ENCODE assay signal across 8 mouse cellular contexts in genomic region chr17:53566161-53566918, GRCm38 (mm10). TPM values are rescaled to one million over a fixed set of nuclear protein-coding genes. Genes with fewer than 3 reads are reported as not detected.
DNase-seq lines count a peak whose midpoint lies in the region; ATAC-seq and TF ChIP-seq lines count a peak whose summit lies in the region.

TSS of gene Kat2b (plus strand) at chr17:53566861.

- H3K27ac ChIP-seq in cortical plate, adult 2 months (ENCODE audit: insufficient read depth, low read length): peak within 1 kb of the TSS; percentile 90
- peak within 1 kb of the TSS; percentile 90 for H3K27ac ChIP-seq in intestine, embryonic 14.5 days (ENCODE audit: low read depth)
- H3K27ac ChIP-seq in limb, embryonic 12.5 days: peak within 1 kb of the TSS; percentile 87
- H3K27ac ChIP-seq in midbrain, embryonic 12.5 days (replicated peaks): peak within 1 kb of the TSS; percentile 98

- no peak for TF ChIP-seq CTCF in cortical plate, adult 2 months (IDR thresholded peaks at IDR 0.05; ENCODE audit: extremely low read depth, insufficient read depth, low read length)

- peak; percentile 35 for DNase-seq in 3134 (ENCODE audit: extremely low read depth, insufficient read length, low spot score)
- DNase-seq in R1 (ENCODE audit: low read depth, low spot score): peak; percentile 51
- no peak for DNase-seq in gonadal fat pad, adult 2 months (ENCODE audit: low read depth)
- peak; percentile 67 for DNase-seq in intestine, embryonic 14.5 days (ENCODE audit: low spot score)
- peak; percentile 22 for DNase-seq in thymus, postnatal 14 days

- H3K36me3 ChIP-seq in intestine, embryonic 14.5 days (ENCODE audit: control insufficient read depth, insufficient read depth, low read length): no peaks in the 10 kb centered on the region
- no peaks in the 10 kb centered on the region for H3K36me3 ChIP-seq in limb, embryonic 12.5 days
- no peaks in the 10 kb centered on the region for H3K36me3 ChIP-seq in midbrain, embryonic 12.5 days

- peak within 1 kb of the TSS; percentile 84 for H3K4me3 ChIP-seq in cortical plate, adult 2 months (ENCODE audit: insufficient read depth, low read length)
- peak within 1 kb of the TSS; percentile 85 for H3K4me3 ChIP-seq in intestine, embryonic 14.5 days (ENCODE audit: low read depth, low read length)
- H3K4me3 ChIP-seq in limb, embryonic 12.5 days (replicated peaks): peak within 1 kb of the TSS; percentile 88
- H3K4me3 ChIP-seq in midbrain, embryonic 12.5 days: peak within 1 kb of the TSS; percentile 91

- H3K27me3 ChIP-seq in intestine, embryonic 14.5 days (replicated peaks; ENCODE audit: control insufficient read depth, insufficient read depth, low read length): no peaks in the 10 kb centered on the region
- H3K27me3 ChIP-seq in limb, embryonic 12.5 days: no peaks in the 10 kb centered on the region
- H3K27me3 ChIP-seq in midbrain, embryonic 12.5 days: no peaks in the 10 kb centered on the region

- H3K4me1 ChIP-seq in cortical plate, adult 2 months (ENCODE audit: control insufficient read depth, insufficient read depth, low read length): no peaks in the 10 kb centered on the region; the same call in 1 of the 2 replicates
- peaks cover 29% of the 10 kb centered on the region for H3K4me1 ChIP-seq in intestine, embryonic 14.5 days (replicated peaks; ENCODE audit: control insufficient read depth, insufficient read depth, low read length)
- peaks cover 21% of the 10 kb centered on the region for H3K4me1 ChIP-seq in limb, embryonic 12.5 days (replicated peaks)
- peaks cover 31% of the 10 kb centered on the region for H3K4me1 ChIP-seq in midbrain, embryonic 12.5 days

- no peak for ATAC-seq in intestine, embryonic 14.5 days (replicated peaks; ENCODE audit: low FRiP score, low TSS enrichment, low read depth)
- ATAC-seq in limb, embryonic 12.5 days (ENCODE audit: insufficient number of reproducible peaks, insufficient read depth, low FRiP score, low TSS enrichment, low read depth): no peak
- no peak for ATAC-seq in midbrain, embryonic 12.5 days (ENCODE audit: low FRiP score, low read depth)

- TF ChIP-seq POLR2A in cortical plate, adult 2 months (IDR thresholded peaks at IDR 0.05; ENCODE audit: extremely low read depth, insufficient read depth, low read length): no peak

- 5% methylated on average over 20 of the region's 20 CpGs for WGBS in intestine, embryonic 14.5 days
- WGBS in limb, embryonic 12.5 days: 3% methylated on average over 20 of the region's 20 CpGs
- WGBS in midbrain, embryonic 12.5 days: 2% methylated on average over 19 of the region's 20 CpGs

- H3K4me2 ChIP-seq in intestine, embryonic 14.5 days (ENCODE audit: low read length): peak within 1 kb of the TSS; percentile 95
- peak within 1 kb of the TSS; percentile 98 for H3K4me2 ChIP-seq in limb, embryonic 12.5 days
- peak within 1 kb of the TSS; percentile 86 for H3K4me2 ChIP-seq in midbrain, embryonic 12.5 days (replicated peaks)

- peak within 1 kb of the TSS; percentile 87 for H3K9ac ChIP-seq in intestine, embryonic 14.5 days (ENCODE audit: low read length)
- H3K9ac ChIP-seq in limb, embryonic 12.5 days (replicated peaks): peak within 1 kb of the TSS; percentile 95
- peak within 1 kb of the TSS; percentile 96 for H3K9ac ChIP-seq in midbrain, embryonic 12.5 days (replicated peaks)

- no peaks in the 10 kb centered on the region for H3K9me3 ChIP-seq in intestine, embryonic 14.5 days (ENCODE audit: control insufficient read depth, low read length)
- H3K9me3 ChIP-seq in limb, embryonic 12.5 days: no peaks in the 10 kb centered on the region
- no peaks in the 10 kb centered on the region for H3K9me3 ChIP-seq in midbrain, embryonic 12.5 days

RNA-seq across cellular contexts. Expression of gene Kat2b, which starts in this region (rescaled TPM):
- polyA plus RNA-seq in cortical plate, adult 2 months (2012; rRNA removed): 11.0 and 12.2 TPM in 2 replicates
- 13.1 and 14.7 TPM in 2 replicates for polyA plus RNA-seq in gonadal fat pad, adult 2 months (2012; rRNA removed)
- polyA plus RNA-seq in intestine, embryonic 14.5 days (2014; fragmentation: Nextera tagmentation; extraction: Ambion mirVana): 5.3 and 7.3 TPM in 2 replicates
- 2.3 and 2.7 TPM in 2 replicates for polyA plus RNA-seq in limb, embryonic 12.5 days (2016; fragmentation: Nextera tagmentation; extraction: Ambion mirVana)
- polyA plus RNA-seq in midbrain, embryonic 12.5 days (2016; fragmentation: Nextera tagmentation; extraction: Ambion mirVana): 8.6 and 9.2 TPM in 2 replicates
